ENCODE assay signal across 25 mouse cellular contexts in genomic region chr17:27382916-27383315, GRCm38 (mm10).
DNase-seq lines count a peak whose midpoint lies in the region; ATAC-seq and TF ChIP-seq lines count a peak whose summit lies in the region.
"Had no signal": no experiment of that assay in that cellular context is flagged by ENCODE, and none has a peak within 500 bp of the region (broad histone marks: within the 10 kb centered on the region; RNA-seq: fewer than 3 reads in every experiment).

No protein-coding gene starts in this region.

- H3K9me3 ChIP-seq in lung, embryonic 14.5 days (ENCODE audit: low read depth, low read length), result peaks cover 6% of the 10 kb centered on the region; the same call in 1 of the 2 replicates
- no peaks in the 10 kb centered on the region for H3K9me3 ChIP-seq in midbrain, embryonic 16.5 days (replicated peaks; ENCODE audit: control insufficient read depth, low read length, poor library complexity, severe bottlenecking)
- H3K9me3 ChIP-seq: embryonic facial prominence, embryonic 15.5 days; heart, embryonic 10.5 days had no signal

- no peak for TF ChIP-seq CTCF in gastrocnemius, adult 2 months (IDR thresholded peaks at IDR 0.05)
- TF ChIP-seq CTCF in lung, embryonic 14.5 days (IDR thresholded peaks at IDR 0.05; ENCODE audit: low read depth), result no peak

- peak; percentile 42 for DNase-seq in adrenal gland, postnatal 10 days
- no peak for DNase-seq in adrenal gland, postnatal 4 days (ENCODE audit: low spot score in 2 of 2)
- DNase-seq in gastrocnemius, adult 2 months, result peak; percentile 35
- DNase-seq in gastrocnemius, postnatal 25 days, result no peak
- DNase-seq in lung, embryonic 14.5 days, result peak; percentile 60
- DNase-seq in lung, postnatal 36 days, result no peak
- peak; percentile 16 for DNase-seq in NIH3T3 (ENCODE audit: low read depth)
- DNase-seq: adrenal gland, postnatal 14 days; cerebellum, adult 9-10 months; cerebellum, postnatal 36 days; embryo, embryonic 11 days; forebrain, postnatal 0 days; gastrocnemius, postnatal 36 days; heart, adult 2 months; heart, postnatal 14 days; heart, postnatal 4 days had no signal

- H3K27ac ChIP-seq in gastrocnemius, adult 2 months, result no peak overlapping the region
- no peak overlapping the region for H3K27ac ChIP-seq in lung, embryonic 14.5 days (ENCODE audit: low read depth)
- H3K27ac ChIP-seq in midbrain, embryonic 16.5 days (ENCODE audit: low read length), result no peak overlapping the region
- H3K27ac ChIP-seq: embryonic facial prominence, embryonic 15.5 days; heart, adult 2 months; heart, embryonic 10.5 days; heart, embryonic 13.5 days; hindbrain, embryonic 14.5 days; hindbrain, postnatal 0 days had no signal

- H3K4me3 ChIP-seq in gastrocnemius, adult 2 months, result no peak overlapping the region
- no peak overlapping the region for H3K4me3 ChIP-seq in lung, embryonic 14.5 days (ENCODE audit: low read depth, low read length)
- H3K4me3 ChIP-seq in midbrain, embryonic 16.5 days (ENCODE audit: low read depth, low read length), result no peak overlapping the region
- H3K4me3 ChIP-seq: embryonic facial prominence, embryonic 15.5 days; heart, adult 2 months; heart, embryonic 10.5 days; heart, embryonic 13.5 days had no signal

- ATAC-seq in lung, embryonic 14.5 days (ENCODE audit: insufficient read depth), result no peak
- no peak for ATAC-seq in midbrain, embryonic 16.5 days
- ATAC-seq: forebrain, embryonic 14.5 days; forebrain, postnatal 0 days; hindbrain, postnatal 0 days; inflammation-experienced regulatory T-cells, adult 6 months; Patski had no signal

- H3K4me2 ChIP-seq in lung, embryonic 14.5 days, result no peak overlapping the region
- no peak overlapping the region for H3K4me2 ChIP-seq in midbrain, embryonic 16.5 days (ENCODE audit: low read length)
- H3K4me2 ChIP-seq: embryonic facial prominence, embryonic 15.5 days; heart, embryonic 13.5 days; hindbrain, embryonic 14.5 days had no signal

- H3K9ac ChIP-seq in lung, embryonic 14.5 days, result no peak overlapping the region
- H3K9ac ChIP-seq in midbrain, embryonic 16.5 days (ENCODE audit: low read depth, low read length), result no peak overlapping the region
- H3K9ac ChIP-seq: embryonic facial prominence, embryonic 15.5 days; forebrain, postnatal 0 days; heart, embryonic 13.5 days; hindbrain, embryonic 14.5 days had no signal

- intact Hi-C loops in gastrocnemius, adult 2 months (cut with DNase I), result no loop called here

- H3K4me1 ChIP-seq in lung, embryonic 14.5 days (ENCODE audit: insufficient read depth), result peaks cover 8% of the 10 kb centered on the region; the same call in 1 of the 2 replicates
- peaks cover 2% of the 10 kb centered on the region; the same call in 1 of the 2 replicates for H3K4me1 ChIP-seq in midbrain, embryonic 16.5 days (ENCODE audit: control insufficient read depth, insufficient read depth, low read length)

- H3K27me3 ChIP-seq in lung, embryonic 14.5 days (ENCODE audit: insufficient read depth, low read length), result no peaks in the 10 kb centered on the region
- no peaks in the 10 kb centered on the region for H3K27me3 ChIP-seq in midbrain, embryonic 16.5 days (ENCODE audit: control insufficient read depth, insufficient read depth, low read depth, low read length)

- 51% methylated on average over 11 of the region's 11 CpGs for WGBS in lung, embryonic 14.5 days
- 84% methylated on average over 11 of the region's 11 CpGs for WGBS in midbrain, embryonic 16.5 days

- no peaks in the 10 kb centered on the region for H3K36me3 ChIP-seq in lung, embryonic 14.5 days (ENCODE audit: insufficient read depth)
- H3K36me3 ChIP-seq in midbrain, embryonic 16.5 days (ENCODE audit: control insufficient read depth, insufficient read depth, low read length), result no peaks in the 10 kb centered on the region
- H3K36me3 ChIP-seq: embryonic facial prominence, embryonic 15.5 days; heart, embryonic 10.5 days; heart, embryonic 13.5 days had no signal

Comparison
In these comparisons a context has a peak if more than half of its experiments do, and no peak if none do; other contexts are left out.
1. DNase-seq: peak in adrenal gland, postnatal 10 days (single experiment), gastrocnemius, adult 2 months (single experiment), lung, embryonic 14.5 days (single experiment) and NIH3T3 (single experiment); none in adrenal gland, postnatal 4 days (0 of 2), gastrocnemius, postnatal 25 days (single experiment) and lung, postnatal 36 days (single experiment).